Comparison of ENCODE assay signal across 8 mouse cellular contexts in the genomic region with DNA sequence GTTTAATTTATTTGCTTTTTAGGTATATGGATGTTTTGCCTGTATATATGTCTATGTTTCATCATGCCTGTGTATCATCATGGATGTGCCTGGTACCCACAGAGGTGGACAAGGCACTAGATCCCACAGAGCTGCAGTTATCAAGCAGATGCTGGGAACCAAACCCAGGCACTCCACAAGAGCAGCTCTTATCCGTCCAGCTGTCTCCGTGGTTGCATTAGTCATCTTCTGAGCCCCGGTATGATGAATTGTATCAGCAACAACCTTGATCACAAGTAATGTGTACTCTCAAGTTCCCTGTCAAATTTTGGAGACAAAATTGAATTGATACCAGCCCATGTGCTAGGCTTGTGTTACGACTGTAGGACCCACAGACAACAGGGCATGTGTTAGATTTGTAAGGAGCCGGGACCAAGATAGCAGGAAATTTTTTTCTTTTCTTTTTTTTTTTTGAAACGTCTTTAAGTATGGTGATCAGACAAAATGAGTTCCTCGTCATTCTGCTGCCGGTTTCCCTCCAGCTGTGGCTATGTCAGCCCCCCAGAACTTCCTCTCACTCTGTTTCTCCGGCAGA. TPM values are rescaled to one million over a fixed set of nuclear protein-coding genes. Genes with fewer than 3 reads are reported as not detected.
DNase-seq lines count a peak whose midpoint lies in the region; ATAC-seq and TF ChIP-seq lines count a peak whose summit lies in the region.

No protein-coding gene starts in this region.

- no peak for TF ChIP-seq CTCF in kidney, adult 2 months (conservative IDR thresholded peaks at IDR 0.05; ENCODE audit: insufficient read depth, insufficient read length, low read depth, low read length)

- no peaks in the 10 kb centered on the region for H3K9me3 ChIP-seq in midbrain, embryonic 15.5 days

- no peaks in the 10 kb centered on the region for H3K36me3 ChIP-seq in kidney, adult 2 months (ENCODE audit: control insufficient read depth, insufficient read depth, low read length)
- no peaks in the 10 kb centered on the region for H3K36me3 ChIP-seq in midbrain, embryonic 15.5 days (replicated peaks)

- peak overlapping the region; percentile 46; the same call in 1 of the 2 replicates for H3K4me3 ChIP-seq in kidney, adult 2 months (ENCODE audit: insufficient read depth, low read depth, low read length)
- peak overlapping the region; percentile 24 for H3K4me3 ChIP-seq in brown adipose tissue, adult 24 weeks (ENCODE audit: insufficient read depth, low read depth, low read length)
- H3K4me3 ChIP-seq in midbrain, embryonic 15.5 days: no peak overlapping the region

- no peaks in the 10 kb centered on the region for H3K27me3 ChIP-seq in kidney, adult 2 months (replicated peaks; ENCODE audit: control insufficient read depth, insufficient read depth, low read length)
- no peaks in the 10 kb centered on the region for H3K27me3 ChIP-seq in midbrain, embryonic 15.5 days (replicated peaks)

- ATAC-seq in inflammation-experienced regulatory T-cells, adult 6 months: peak; percentile 17
- ATAC-seq in midbrain, embryonic 15.5 days (replicated peaks): no peak

- H3K4me1 ChIP-seq in kidney, adult 2 months (ENCODE audit: control insufficient read depth, insufficient read depth, low read length): no peaks in the 10 kb centered on the region
- no peaks in the 10 kb centered on the region; the same call in 1 of the 2 replicates for H3K4me1 ChIP-seq in brown adipose tissue, adult 24 weeks (ENCODE audit: control insufficient read depth, insufficient read depth, insufficient read length, low read length)
- peaks cover 5% of the 10 kb centered on the region; the same call in 1 of the 2 replicates for H3K4me1 ChIP-seq in midbrain, embryonic 15.5 days

- WGBS in kidney, adult 2 months: 54% methylated on average over 9 of the region's 9 CpGs
- 61% methylated on average over 9 of the region's 9 CpGs for WGBS in midbrain, embryonic 15.5 days

- DNase-seq in kidney, adult 2 months: no peak
- no peak for DNase-seq in kidney, postnatal 36 days
- no peak for DNase-seq in frontal cortex, postnatal 14 days (ENCODE audit: low spot score in 2 of 2)
- no peak for DNase-seq in spleen, postnatal 4 days (ENCODE audit: low spot score in 2 of 2)
- DNase-seq in right cerebral cortex, postnatal 14 days: no peak

- no peak overlapping the region for H3K27ac ChIP-seq in kidney, adult 2 months (ENCODE audit: insufficient read depth, low read depth, low read length)
- peak overlapping the region; percentile 60 for H3K27ac ChIP-seq in brown adipose tissue, adult 24 weeks (replicated peaks; ENCODE audit: low read depth, low read length)
- no peak overlapping the region for H3K27ac ChIP-seq in midbrain, embryonic 15.5 days

- H3K4me2 ChIP-seq in midbrain, embryonic 15.5 days: peak overlapping the region; percentile 43

- H3K9ac ChIP-seq in midbrain, embryonic 15.5 days: no peak overlapping the region

- TF ChIP-seq POLR2A in kidney, adult 2 months (IDR thresholded peaks at IDR 0.05; ENCODE audit: low read depth, low read length): no peak

RNA-seq across cellular contexts. Expression of a gene that starts 19.1 kb away (rescaled TPM):
- polyA plus RNA-seq in kidney, adult 2 months (2012; rRNA removed): 12.7 and 15.8 TPM in 2 replicates
- polyA plus RNA-seq in brown adipose tissue, adult 24 weeks (2012; ENCODE audit: insufficient read depth, insufficient read length, missing spikeins): 9.8 and 12.4 TPM in 2 replicates
- 1 to 10 TPM in 2 of 3 experiments, not detected in 1; 2.0 to 4.7 TPM for polyA plus RNA-seq in inflammation-experienced regulatory T-cells, adult 6 months (2017; shearing (Covaris generic))
- 10.0 and 11.1 TPM in 2 replicates for polyA plus RNA-seq in midbrain, embryonic 15.5 days (2015; fragmentation: Nextera tagmentation; extraction: Ambion mirVana)
